Mouse (Mus musculus): Measurements from ENCODE around the gene Lbhd2. TPM values are rescaled to one million over a fixed set of nuclear protein-coding genes. Genes with fewer than 3 reads are reported as not detected.
A peak's percentile ranks its signal among the peaks of the same experiment; 100 is the strongest.

Gene Lbhd2
- polyA plus RNA-seq, 1 experiment from 2014 or later, result not detected

DNA sequence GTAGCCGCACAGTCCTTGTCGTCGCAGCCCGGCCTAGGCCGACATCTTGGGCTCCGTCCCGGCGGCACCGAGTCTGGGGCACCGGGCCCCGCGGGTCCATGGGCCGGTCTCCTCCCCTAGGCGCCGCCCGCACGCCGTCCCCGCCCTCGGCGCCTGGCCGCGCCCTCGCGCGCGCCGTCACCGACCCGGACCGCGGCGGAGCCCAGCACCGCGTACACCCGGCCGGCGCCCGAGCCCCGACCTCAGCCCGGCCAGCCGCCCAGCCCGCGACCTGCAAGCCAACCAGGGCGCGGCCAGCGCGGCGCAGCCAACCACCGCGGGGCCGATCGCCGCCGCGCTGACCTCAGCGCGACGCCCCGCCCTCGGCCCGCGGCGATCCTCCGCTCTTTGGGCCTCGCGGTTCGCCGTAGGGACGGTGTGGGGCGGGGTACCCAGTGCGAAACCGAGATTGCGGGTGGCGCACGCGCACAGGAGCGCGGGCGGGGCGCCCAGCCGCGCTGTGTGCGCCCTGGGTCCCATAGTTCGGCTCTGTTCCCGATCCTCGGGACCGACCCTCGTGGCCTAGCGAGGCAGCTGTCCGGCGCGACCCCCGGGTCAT lies 29.1 kb upstream of the Lbhd2 start, which contains the start of gene Cdc42bpb:
Cdc42bpb (minus strand) TSS at position 343 of the 598 bp plus-strand sequence.
- Histone ChIP-seq H3K27me3 (replicated peaks; ENCODE audit: low read depth, poor library complexity, severe bottlenecking) (no peaks in the 10 kb centered on the region), H3K27ac (replicated peaks) (peak within 1 kb of the TSS; percentile 95), H3K36me3 (replicated peaks) (no peaks in the 10 kb centered on the region), H3K4me1 (peaks cover 37% of the 10 kb centered on the region), H3K9me3 (no peaks in the 10 kb centered on the region), H3K4me3 (peak within 1 kb of the TSS; percentile 98)
- peak; percentile 96 for DNase-seq (ENCODE audit: low spot score)
- 1% methylated on average over 94 of the region's 94 CpGs for WGBS

- peak overlapping the region; percentile 98 for H3K4me3 ChIP-seq
- WGBS, result under 1% methylated on average over 32 of the region's 32 CpGs
- H3K27ac ChIP-seq (replicated peaks), result peak overlapping the region; percentile 95
- H3K27me3 ChIP-seq (replicated peaks; ENCODE audit: low read depth, poor library complexity, severe bottlenecking), result no peaks in the 10 kb centered on the region
- H3K9me3 ChIP-seq, result no peaks in the 10 kb centered on the region
- peaks cover 37% of the 10 kb centered on the region for H3K4me1 ChIP-seq
- no peaks in the 10 kb centered on the region for H3K36me3 ChIP-seq (replicated peaks)
- peak; percentile 69 for DNase-seq (ENCODE audit: low spot score)
These were observed 28.6 kb upstream of the Lbhd2 start for GRCm38 (mm10) chr12:111377986-111378490.

DNA sequence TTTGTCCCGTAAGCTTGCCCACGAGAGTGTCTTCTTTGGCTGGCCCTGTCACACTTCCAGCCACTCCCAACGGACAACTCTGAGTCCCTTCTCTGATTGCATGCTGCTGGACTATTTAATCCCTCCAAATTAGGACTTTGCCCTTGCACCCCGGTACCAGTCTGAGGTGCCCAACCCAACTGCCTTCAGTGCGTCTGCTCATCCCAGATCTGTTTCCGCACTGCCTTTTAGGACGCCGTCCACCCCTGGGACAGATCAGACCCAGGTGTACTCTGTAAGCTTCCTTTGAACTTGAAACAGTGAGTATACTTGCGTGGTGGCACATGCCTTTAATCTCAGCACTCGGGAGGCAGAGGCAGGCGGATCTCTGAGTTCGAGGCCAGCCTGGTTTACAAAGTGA lies 27.8 kb upstream of the Lbhd2 start:
- 74% methylated on average over 12 of the region's 12 CpGs for WGBS
- peak overlapping the region; percentile 98 for H3K4me3 ChIP-seq
- H3K36me3 ChIP-seq (replicated peaks), result no peaks in the 10 kb centered on the region
- H3K4me1 ChIP-seq, result peaks cover 37% of the 10 kb centered on the region
- no peak for DNase-seq (ENCODE audit: low spot score)
- H3K27me3 ChIP-seq (replicated peaks; ENCODE audit: low read depth, poor library complexity, severe bottlenecking), result no peaks in the 10 kb centered on the region
- H3K27ac ChIP-seq (replicated peaks), result 0 out of 2 replicates have a peak overlapping the region, but pooled peaks have one; percentile 2
- H3K9me3 ChIP-seq, result no peaks in the 10 kb centered on the region

GRCm38 (mm10) chr12:111385883-111386641 lies 20.5 kb upstream of the Lbhd2 start:
- H3K27ac ChIP-seq (replicated peaks), result no peak overlapping the region
- WGBS, result 89% methylated on average over 13 of the region's 13 CpGs
- no peaks in the 10 kb centered on the region for H3K36me3 ChIP-seq (replicated peaks)
- no peaks in the 10 kb centered on the region for H3K9me3 ChIP-seq
- no peaks in the 10 kb centered on the region for H3K27me3 ChIP-seq (replicated peaks; ENCODE audit: low read depth, poor library complexity, severe bottlenecking)
- H3K4me3 ChIP-seq, result no peak overlapping the region
- H3K4me1 ChIP-seq, result peaks cover 10% of the 10 kb centered on the region
- no peak for DNase-seq (ENCODE audit: low spot score)

DNA sequence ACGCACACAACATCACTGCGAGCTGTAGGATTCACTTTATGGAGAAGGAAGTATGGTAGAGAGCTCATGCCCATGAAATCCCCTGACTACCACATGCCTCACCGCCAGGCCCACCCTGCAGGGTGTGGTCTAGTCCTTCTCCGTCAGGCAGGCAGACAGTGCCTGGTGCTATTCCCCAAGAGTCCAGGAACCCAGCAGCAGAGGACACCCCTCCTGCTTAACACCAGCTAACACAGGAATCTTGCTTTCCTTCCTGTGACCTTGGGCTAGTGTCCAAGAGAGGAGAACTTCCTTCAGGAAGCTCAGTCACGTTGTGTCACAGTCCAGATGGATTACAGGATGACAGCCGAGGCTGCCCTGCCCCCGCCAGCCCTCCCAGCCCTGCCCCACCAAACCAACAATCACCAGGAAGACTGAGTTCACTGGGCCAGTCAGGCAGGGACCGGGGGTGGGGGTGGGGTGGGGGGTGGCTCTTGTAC lies 19.9 kb upstream of the Lbhd2 start:
- H3K27me3 ChIP-seq (replicated peaks; ENCODE audit: low read depth, poor library complexity, severe bottlenecking), result no peaks in the 10 kb centered on the region

DNA sequence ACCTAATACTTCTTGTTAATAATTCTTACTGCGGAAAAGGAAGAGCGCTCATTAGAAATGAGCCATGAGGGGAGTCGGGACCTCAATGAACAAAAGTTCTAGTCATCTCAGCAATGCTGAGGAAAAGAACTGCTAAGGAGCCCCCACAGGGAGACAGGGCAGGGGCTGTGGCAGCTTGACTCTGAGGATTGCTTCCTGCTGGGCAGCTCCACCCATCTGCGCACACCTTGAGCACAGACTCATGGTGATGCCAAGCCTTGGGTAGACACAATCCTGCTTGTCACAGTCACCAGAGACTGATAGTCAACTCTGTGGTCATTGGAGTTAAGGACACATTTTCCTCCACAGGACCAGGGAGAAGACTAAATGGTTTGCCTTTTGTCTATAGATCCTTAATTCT lies 19.5 kb upstream of the Lbhd2 start:
- Histone ChIP-seq H3K4me1 (peaks cover 10% of the 10 kb centered on the region), H3K27me3 (replicated peaks; ENCODE audit: low read depth, poor library complexity, severe bottlenecking) (no peaks in the 10 kb centered on the region), H3K36me3 (replicated peaks) (no peaks in the 10 kb centered on the region), H3K4me3 (no peak overlapping the region), H3K9me3 (no peaks in the 10 kb centered on the region), H3K27ac (replicated peaks) (no peak overlapping the region)
- DNase-seq (ENCODE audit: low spot score), result no peak
- WGBS, result 83% methylated on average over 4 of the region's 4 CpGs

More for the DNA sequence above, 19.9 kb upstream of the Lbhd2 start:
- WGBS, result 66% methylated on average over 8 of the region's 8 CpGs
- DNase-seq (ENCODE audit: low spot score), result no peak
- Histone ChIP-seq H3K9me3 (no peaks in the 10 kb centered on the region), H3K36me3 (replicated peaks) (no peaks in the 10 kb centered on the region), H3K27ac (replicated peaks) (no peak overlapping the region), H3K4me1 (peaks cover 10% of the 10 kb centered on the region), H3K4me3 (no peak overlapping the region)

DNA sequence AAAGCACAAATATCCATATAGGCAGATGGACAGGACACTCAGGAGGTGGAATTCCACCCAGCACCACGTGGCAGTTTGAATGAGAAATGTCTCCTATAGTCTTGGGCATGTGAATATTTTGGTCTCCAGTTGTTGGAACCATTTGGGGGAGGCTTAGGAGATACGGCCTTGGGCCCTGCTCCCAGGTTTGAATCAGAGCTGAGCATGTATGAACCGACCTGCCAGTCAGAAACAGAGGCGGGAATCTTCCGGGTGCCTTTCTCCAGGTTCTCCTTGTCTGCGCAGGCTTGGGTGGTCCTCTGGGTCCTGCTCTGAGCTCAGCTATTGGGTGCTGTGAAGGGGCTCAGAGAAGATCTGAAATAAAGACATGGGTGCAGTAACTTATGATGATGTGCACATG lies 12.6 kb upstream of the Lbhd2 start:
- H3K9me3 ChIP-seq, result no peaks in the 10 kb centered on the region
- no peak overlapping the region for H3K4me3 ChIP-seq
- H3K27me3 ChIP-seq (replicated peaks; ENCODE audit: low read depth, poor library complexity, severe bottlenecking), result peaks cover 13% of the 10 kb centered on the region
- H3K4me1 ChIP-seq, result no peaks in the 10 kb centered on the region
- H3K36me3 ChIP-seq (replicated peaks), result no peaks in the 10 kb centered on the region
- WGBS, result 85% methylated on average over 6 of the region's 6 CpGs
- DNase-seq (ENCODE audit: low spot score), result no peak
- H3K27ac ChIP-seq (replicated peaks), result no peak overlapping the region

GRCm38 (mm10) chr12:111396997-111397396 lies 9.6 kb upstream of the Lbhd2 start:
- 79% methylated on average over 5 of the region's 5 CpGs for WGBS
- H3K4me3 ChIP-seq, result no peak overlapping the region

GRCm38 (mm10) chr12:111401454-111402184 lies 5.0 kb upstream of the Lbhd2 start:
- peak; percentile 85 for DNase-seq (ENCODE audit: low spot score)
- no peak overlapping the region for H3K27ac ChIP-seq (replicated peaks)
- WGBS, result 23% methylated on average over 15 of the region's 15 CpGs

More at GRCm38 (mm10) chr12:111396997-111397396, 9.6 kb upstream of the Lbhd2 start:
- Histone ChIP-seq H3K36me3 (replicated peaks) (no peaks in the 10 kb centered on the region), H3K4me1 (peaks cover 6% of the 10 kb centered on the region), H3K27ac (replicated peaks) (no peak overlapping the region), H3K9me3 (no peaks in the 10 kb centered on the region), H3K27me3 (replicated peaks; ENCODE audit: low read depth, poor library complexity, severe bottlenecking) (peaks cover 25% of the 10 kb centered on the region)
- DNase-seq (ENCODE audit: low spot score), result no peak

DNA sequence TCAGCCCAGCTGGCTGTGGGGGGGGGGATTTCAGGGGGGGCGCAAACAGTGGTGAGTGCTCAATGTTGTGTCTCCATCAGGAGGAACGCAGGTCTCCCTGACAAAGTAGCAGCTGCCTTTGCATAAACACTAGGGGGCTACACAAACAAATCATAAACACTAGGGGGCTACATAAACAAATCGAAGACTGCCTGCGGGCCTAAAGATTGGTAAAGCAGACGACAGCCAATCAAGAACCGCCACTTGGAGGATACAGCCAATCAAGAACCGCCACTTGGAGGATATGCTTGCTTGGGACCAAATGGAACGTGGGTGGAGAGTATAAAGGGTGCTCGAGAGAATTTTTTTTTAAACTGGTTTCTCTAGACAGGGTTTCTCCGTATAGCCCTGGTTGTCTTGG lies 1.7 kb upstream of the Lbhd2 start:
- Histone ChIP-seq H3K36me3 (replicated peaks) (no peaks in the 10 kb centered on the region), H3K27ac (replicated peaks) (no peak overlapping the region), H3K27me3 (replicated peaks; ENCODE audit: low read depth, poor library complexity, severe bottlenecking) (peaks cover 74% of the 10 kb centered on the region), H3K9me3 (no peaks in the 10 kb centered on the region), H3K4me1 (peaks cover 21% of the 10 kb centered on the region), H3K4me3 (no peak overlapping the region)
- 64% methylated on average over 10 of the region's 10 CpGs for WGBS
- DNase-seq (ENCODE audit: low spot score), result no peak

More at GRCm38 (mm10) chr12:111401454-111402184, 5.0 kb upstream of the Lbhd2 start:
- H3K27me3 ChIP-seq (replicated peaks; ENCODE audit: low read depth, poor library complexity, severe bottlenecking), result peaks cover 52% of the 10 kb centered on the region
- H3K9me3 ChIP-seq, result no peaks in the 10 kb centered on the region
- H3K4me3 ChIP-seq, result no peak overlapping the region
- peaks cover 11% of the 10 kb centered on the region for H3K4me1 ChIP-seq
- H3K36me3 ChIP-seq (replicated peaks), result no peaks in the 10 kb centered on the region

GRCm38 (mm10) chr12:111409583-111409982 lies 3.0 kb downstream of the Lbhd2 start:
- Histone ChIP-seq H3K4me1 (peaks cover 28% of the 10 kb centered on the region), H3K4me3 (no peak overlapping the region), H3K36me3 (replicated peaks) (no peaks in the 10 kb centered on the region), H3K9me3 (no peaks in the 10 kb centered on the region), H3K27me3 (replicated peaks; ENCODE audit: low read depth, poor library complexity, severe bottlenecking) (peaks cover 84% of the 10 kb centered on the region), H3K27ac (replicated peaks) (no peak overlapping the region)
- no peak for DNase-seq (ENCODE audit: low spot score)
- whole genome bisulfite sequencing, result 25% methylated on average over 5 of the region's 5 CpGs

DNA sequence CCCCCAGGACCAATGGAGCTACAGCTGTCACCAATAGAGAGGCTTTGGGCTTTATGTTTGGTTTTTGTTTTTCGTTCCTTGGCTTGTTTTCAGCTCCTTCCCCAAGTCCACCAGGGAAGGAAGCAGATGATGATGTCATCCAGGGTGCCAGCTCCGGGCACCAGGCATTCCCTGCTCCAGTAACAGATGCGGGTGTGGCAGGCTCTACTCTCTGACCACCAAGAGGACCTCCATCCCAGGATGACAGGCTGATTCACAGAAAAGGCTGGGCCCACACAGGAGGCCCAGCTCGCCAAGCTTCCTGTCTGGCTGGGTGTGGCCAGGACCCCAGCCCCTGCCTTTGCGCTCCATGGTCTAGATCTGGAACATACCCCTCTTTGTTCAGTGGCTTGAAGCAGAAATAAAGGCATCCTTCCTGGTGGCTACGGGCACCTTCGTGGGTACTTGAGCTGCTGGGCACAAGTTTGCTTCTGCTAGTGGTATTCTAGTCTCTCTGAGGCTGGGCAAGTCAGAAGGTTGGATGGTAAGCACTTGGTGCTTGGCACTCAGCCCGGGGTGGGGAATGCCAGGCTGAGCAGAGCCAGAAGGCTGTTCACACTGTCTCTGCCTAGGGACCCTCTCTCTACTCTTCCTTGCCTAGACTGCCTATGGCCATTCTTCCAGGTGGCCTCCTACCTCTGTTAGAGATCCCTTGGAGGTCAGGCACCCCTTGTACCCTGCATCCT lies 5.2 kb downstream of the Lbhd2 start:
- H3K27me3 ChIP-seq (replicated peaks; ENCODE audit: low read depth, poor library complexity, severe bottlenecking), result peaks cover 83% of the 10 kb centered on the region

More for the DNA sequence above, 5.2 kb downstream of the Lbhd2 start:
- WGBS, result 79% methylated on average over 8 of the region's 8 CpGs
- no peak overlapping the region for H3K27ac ChIP-seq (replicated peaks)
- no peaks in the 10 kb centered on the region for H3K36me3 ChIP-seq (replicated peaks)
- no peaks in the 10 kb centered on the region for H3K9me3 ChIP-seq
- H3K4me3 ChIP-seq, result no peak overlapping the region
- peaks cover 29% of the 10 kb centered on the region for H3K4me1 ChIP-seq
- DNase-seq (ENCODE audit: low spot score), result no peak
